Mouse (Mus musculus): Measurements from ENCODE around the gene Zfand4.

- TF ChIP-seq CTCF (IDR thresholded peaks at IDR 0.05; ENCODE audit: control insufficient read depth, insufficient read depth, insufficient replicate concordance, low read depth, low read length) (no peak), POLR2A (IDR thresholded peaks at IDR 0.05; ENCODE audit: control insufficient read depth, low read depth, low read length) (no peak)
These were observed 89.4 kb downstream of the Zfand4 start for GRCm38 (mm10) chr6:116353428-116353827.

Measured in testis, adult 2 months (tissue).